Comparison of ENCODE assay signal across 20 mouse cellular contexts in genomic region chr15:93634536-93634935, GRCm38 (mm10). TPM values are rescaled to one million over a fixed set of nuclear protein-coding genes. Genes with fewer than 3 reads are reported as not detected.
A peak's percentile ranks its signal among the peaks of the same experiment; 100 is the strongest.
DNase-seq lines count a peak whose midpoint lies in the region.
"Had no signal": no experiment of that assay in that cellular context is flagged by ENCODE, and none has a peak within 500 bp of the region (broad histone marks: within the 10 kb centered on the region; RNA-seq: fewer than 3 reads in every experiment).

No protein-coding gene starts in this region.

- H3K4me1 ChIP-seq in heart, embryonic 10.5 days: peaks cover 23% of the 10 kb centered on the region; the same call in 1 of the 2 replicates
- H3K4me1 ChIP-seq: forebrain, embryonic 13.5 days; hindbrain, embryonic 13.5 days; intestine, embryonic 15.5 days had no signal

- DNase-seq in heart, embryonic 10.5 days (ENCODE audit: low spot score): peak; percentile 55
- DNase-seq in heart, adult 8-10 months (ENCODE audit: low spot score): no peak
- DNase-seq in 3T3-L1 (ENCODE audit: low read depth, low spot score): peak; percentile 83
- peak; percentile 28 for DNase-seq in brain, adult 2 months (ENCODE audit: low read depth, low spot score)
- DNase-seq in skeletal muscle tissue, adult 2 months (ENCODE audit: low read depth, low spot score): peak; percentile 9
- no peak for DNase-seq in left cerebral cortex, adult 11 months (ENCODE audit: low spot score)
- DNase-seq in urinary bladder, postnatal 14 days (ENCODE audit: low spot score): no peak
- DNase-seq: adrenal gland, postnatal 36 days; B cell, adult 2 months; cerebellum, adult 11 months; cerebellum, adult 8-10 months; cerebellum, postnatal 25 days; forebrain, postnatal 0 days; gastrocnemius, postnatal 14 days; heart, postnatal 10 days had no signal

- H3K27me3 ChIP-seq in heart, embryonic 10.5 days (ENCODE audit: insufficient read depth, poor library complexity, severe bottlenecking): no peaks in the 10 kb centered on the region
- H3K27me3 ChIP-seq: embryonic facial prominence, embryonic 12.5 days; forebrain, embryonic 13.5 days; hindbrain, embryonic 13.5 days; intestine, embryonic 15.5 days had no signal

- H3K27ac ChIP-seq in heart, embryonic 10.5 days: no peak overlapping the region
- H3K27ac ChIP-seq: embryonic facial prominence, embryonic 12.5 days; forebrain, embryonic 13.5 days; hindbrain, embryonic 13.5 days; intestine, embryonic 15.5 days had no signal

- H3K4me3 ChIP-seq in heart, embryonic 10.5 days: no peak overlapping the region
- H3K4me3 ChIP-seq: embryonic facial prominence, embryonic 12.5 days; forebrain, embryonic 13.5 days; hindbrain, embryonic 13.5 days; intestine, embryonic 15.5 days had no signal

- no peaks in the 10 kb centered on the region for H3K36me3 ChIP-seq in heart, embryonic 10.5 days
- H3K36me3 ChIP-seq: embryonic facial prominence, embryonic 12.5 days; G1E; hindbrain, embryonic 13.5 days; intestine, embryonic 15.5 days had no signal

- 84% methylated on average over 5 of the region's 5 CpGs for WGBS in heart, embryonic 10.5 days

- H3K9me3 ChIP-seq in heart, embryonic 10.5 days: no peaks in the 10 kb centered on the region
- H3K9me3 ChIP-seq: embryonic facial prominence, embryonic 12.5 days; hindbrain, embryonic 13.5 days; intestine, embryonic 15.5 days had no signal

RNA-seq across cellular contexts. Expression of gene Prickle1, which starts 38.8 kb away (rescaled TPM):
- polyA plus RNA-seq in heart, embryonic 10.5 days (2016; fragmentation: Nextera tagmentation; extraction: Ambion mirVana): 28.5 and 33.4 TPM in 2 replicates
- total RNA-seq in heart, adult 8-10 months (2022): 10 to 100 TPM; 10.8 to 18.3 (median 15.4) TPM
- polyA plus RNA-seq: G1E had no signal

Comparison
In these comparisons a context has a peak if more than half of its experiments do, and no peak if none do; other contexts are left out.
1. DNase-seq: peak in heart, embryonic 10.5 days (single experiment), 3T3-L1 (single experiment), brain, adult 2 months (single experiment) and skeletal muscle tissue, adult 2 months (single experiment); none in heart, adult 8-10 months (single experiment), left cerebral cortex, adult 11 months (single experiment) and urinary bladder, postnatal 14 days (single experiment).